Mouse (Mus musculus): ENCODE measurements around the gene Kazn. TPM values are rescaled to one million over a fixed set of nuclear protein-coding genes. Genes with fewer than 3 reads are reported as not detected.

The Kazn gene
- polyA plus RNA-seq, 1 experiment from 2014 or later = 0.74 TPM

GRCm38 (mm10) chr4:142172942-142173341 is 66.3 kb downstream of the Kazn start:
- TF ChIP-seq CTCF (IDR thresholded peaks at IDR 0.05; ENCODE audit: low read depth) = no peak
- TF ChIP-seq EP300 (IDR thresholded peaks at IDR 0.05; ENCODE audit: low read depth) = no peak
- H3K36me3 ChIP-seq (replicated peaks; ENCODE audit: insufficient read depth, low read length) = no peaks in the 10 kb centered on the region
- no peaks in the 10 kb centered on the region for H3K27me3 ChIP-seq (ENCODE audit: insufficient read depth, low read length)
- no peak overlapping the region for H3K4me3 ChIP-seq (ENCODE audit: low read depth, low read length)
- 69% methylated on average over 4 of the region's 4 CpGs for WGBS (ENCODE audit: insufficient replicate concordance)
- H3K27ac ChIP-seq (ENCODE audit: low read depth) = no peak overlapping the region
- H3K9me3 ChIP-seq (ENCODE audit: low read length) = no peaks in the 10 kb centered on the region
- H3K4me2 ChIP-seq (ENCODE audit: low read depth, low read length) = no peak overlapping the region
- no peak overlapping the region for H3K9ac ChIP-seq (replicated peaks)
- DNase-seq = no peak
- no peak for ATAC-seq
- H3K4me1 ChIP-seq (ENCODE audit: insufficient read depth) = peaks cover 13% of the 10 kb centered on the region

- peaks cover 13% of the 10 kb centered on the region for H3K4me1 ChIP-seq (ENCODE audit: insufficient read depth)
- H3K9me3 ChIP-seq (ENCODE audit: low read length) = no peaks in the 10 kb centered on the region
- ATAC-seq (0 out of 2 replicates have a peak, but pooled peaks have one; percentile 38), DNase-seq (no peak)
- H3K9ac ChIP-seq (replicated peaks) = no peak overlapping the region
- H3K27me3 ChIP-seq (ENCODE audit: insufficient read depth, low read length) = no peaks in the 10 kb centered on the region
- no peak overlapping the region for H3K4me3 ChIP-seq (ENCODE audit: low read depth, low read length)
- H3K27ac ChIP-seq (ENCODE audit: low read depth) = no peak overlapping the region
- TF ChIP-seq CTCF (IDR thresholded peaks at IDR 0.05; ENCODE audit: low read depth) (no peak), EP300 (IDR thresholded peaks at IDR 0.05; ENCODE audit: low read depth) (no peak)
- WGBS (ENCODE audit: insufficient replicate concordance) = 58% methylated on average over 7 of the region's 8 CpGs
- no peak overlapping the region for H3K4me2 ChIP-seq (ENCODE audit: low read depth, low read length)
- no peaks in the 10 kb centered on the region for H3K36me3 ChIP-seq (replicated peaks; ENCODE audit: insufficient read depth, low read length)
Measured at GRCm38 (mm10) chr4:142171788-142172497, 67.3 kb downstream of the Kazn start.

GRCm38 (mm10) chr4:142170882-142171768 is 68.1 kb downstream of the Kazn start:
- Histone ChIP-seq H3K4me3 (ENCODE audit: low read depth, low read length) (no peak overlapping the region), H3K4me2 (ENCODE audit: low read depth, low read length) (no peak overlapping the region), H3K9ac (replicated peaks) (no peak overlapping the region), H3K27me3 (ENCODE audit: insufficient read depth, low read length) (no peaks in the 10 kb centered on the region), H3K4me1 (ENCODE audit: insufficient read depth) (peaks cover 13% of the 10 kb centered on the region), H3K9me3 (ENCODE audit: low read length) (no peaks in the 10 kb centered on the region), H3K36me3 (replicated peaks; ENCODE audit: insufficient read depth, low read length) (no peaks in the 10 kb centered on the region), H3K27ac (ENCODE audit: low read depth) (no peak overlapping the region)
- ATAC-seq (no peak), DNase-seq (peak; percentile 36)
- no peak for TF ChIP-seq CTCF (IDR thresholded peaks at IDR 0.05; ENCODE audit: low read depth)
- 57% methylated on average over 18 of the region's 18 CpGs for WGBS (ENCODE audit: insufficient replicate concordance)

DNA sequence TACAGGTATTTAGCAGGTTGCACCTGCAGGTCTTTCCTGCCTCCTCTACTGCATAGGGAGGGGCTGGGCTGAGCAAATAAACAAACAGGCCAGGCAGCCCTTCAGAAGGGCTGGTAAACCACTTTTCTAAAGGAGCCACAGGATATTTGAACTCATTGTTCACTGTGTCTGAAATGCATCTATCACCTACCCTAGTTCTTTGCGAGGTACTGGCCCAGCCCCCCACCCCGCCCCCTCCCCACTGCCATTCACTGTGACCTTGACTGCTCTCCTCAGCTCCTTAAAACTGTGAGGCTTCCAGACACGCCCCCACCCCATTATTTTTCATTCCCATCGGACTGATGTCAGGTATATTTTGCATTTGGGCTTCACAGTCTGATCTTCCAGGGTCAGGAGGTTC is 69.6 kb downstream of the Kazn start:
- TF ChIP-seq CTCF (IDR thresholded peaks at IDR 0.05; ENCODE audit: low read depth) = no peak
- no peak for TF ChIP-seq EP300 (IDR thresholded peaks at IDR 0.05; ENCODE audit: low read depth)
- H3K36me3 ChIP-seq (replicated peaks; ENCODE audit: insufficient read depth, low read length) = no peaks in the 10 kb centered on the region
- H3K27ac ChIP-seq (ENCODE audit: low read depth) = no peak overlapping the region
- no peak overlapping the region for H3K9ac ChIP-seq (replicated peaks)
- no peak for ATAC-seq
- H3K27me3 ChIP-seq (ENCODE audit: insufficient read depth, low read length) = no peaks in the 10 kb centered on the region
- no peak overlapping the region for H3K4me3 ChIP-seq (ENCODE audit: low read depth, low read length)
- no peaks in the 10 kb centered on the region for H3K9me3 ChIP-seq (ENCODE audit: low read length)
- WGBS (ENCODE audit: insufficient replicate concordance) = 68% methylated on average over 4 of the region's 4 CpGs
- no peak overlapping the region for H3K4me2 ChIP-seq (ENCODE audit: low read depth, low read length)
- DNase-seq = no peak
- H3K4me1 ChIP-seq (ENCODE audit: insufficient read depth) = peaks cover 13% of the 10 kb centered on the region

- no peaks in the 10 kb centered on the region for H3K9me3 ChIP-seq (ENCODE audit: low read length)
- no peak overlapping the region for H3K4me2 ChIP-seq (ENCODE audit: low read depth, low read length)
- ATAC-seq (no peak), DNase-seq (no peak)
- no peaks in the 10 kb centered on the region for H3K27me3 ChIP-seq (ENCODE audit: insufficient read depth, low read length)
- no peak overlapping the region for H3K27ac ChIP-seq (ENCODE audit: low read depth)
- H3K4me3 ChIP-seq (ENCODE audit: low read depth, low read length) = no peak overlapping the region
- no peaks in the 10 kb centered on the region for H3K36me3 ChIP-seq (replicated peaks; ENCODE audit: insufficient read depth, low read length)
- H3K4me1 ChIP-seq (ENCODE audit: insufficient read depth) = peaks cover 4% of the 10 kb centered on the region
- no peak overlapping the region for H3K9ac ChIP-seq (replicated peaks)
- TF ChIP-seq CTCF (IDR thresholded peaks at IDR 0.05; ENCODE audit: low read depth) = no peak
- no peak for TF ChIP-seq EP300 (IDR thresholded peaks at IDR 0.05; ENCODE audit: low read depth)
- WGBS (ENCODE audit: insufficient replicate concordance) = 85% methylated on average over 7 of the region's 7 CpGs
Measured at GRCm38 (mm10) chr4:142168352-142168751, 70.8 kb downstream of the Kazn start.

All from liver, postnatal 0 days (tissue).